Mouse (Mus musculus) hindbrain, embryonic 15.5 days (tissue): ENCODE data around the gene Mrpl54. TPM values are rescaled to one million over a fixed set of nuclear protein-coding genes. Genes with fewer than 3 reads are reported as not detected.
"Not testable (repeated sequence)": the region's sequence is repeated elsewhere in the genome, so short reads cannot be mapped to it uniquely, and the experiment has no call there.

Experiments
- ATAC-seq: fragments of 200-750 bp; cut with Nextera tagmentation; 2 replicates; pipeline ENCODE4 v1.8.0; 2017; ENCODE audit warnings: low read depth, moderate number of reproducible peaks, moderate TSS enrichment; ENCODE audit not compliant: low FRiP score
- H3K27ac ChIP-seq: fragments of 300-500 bp; sonication (generic); replicated peaks from 2 replicates; pipeline ENCODE4 v1.5.1; 2015; ENCODE audit warnings: mild to moderate bottlenecking, inconsistent platforms
- H3K27me3 ChIP-seq: fragments of 300-500 bp; sonication (generic); 2 replicates; pipeline ENCODE4 v1.6.1; 2015; ENCODE audit warnings: control low read depth, inconsistent platforms
- H3K36me3 ChIP-seq: fragments of 300-500 bp; sonication (generic); 2 replicates; pipeline ENCODE4 v1.6.1; 2015; ENCODE audit warnings: control low read depth, inconsistent platforms
- H3K4me1 ChIP-seq: fragments of 300-500 bp; sonication (generic); replicated peaks from 2 replicates; pipeline ENCODE4 v1.6.1; 2015; ENCODE audit warnings: control low read depth, inconsistent platforms
- H3K4me2 ChIP-seq: fragments of 300-500 bp; sonication (generic); 2 replicates; pipeline ENCODE4 v1.6.1; 2015; ENCODE audit warnings: moderate library complexity, mild to moderate bottlenecking, inconsistent platforms
- H3K4me3 ChIP-seq: fragments of 300-500 bp; sonication (generic); 2 replicates; pipeline ENCODE4 v1.5.1; 2015; ENCODE audit warnings: mild to moderate bottlenecking, inconsistent platforms
- H3K9ac ChIP-seq: fragments of 300-500 bp; sonication (generic); 2 replicates; pipeline ENCODE4 v1.6.1; 2015; ENCODE audit warnings: inconsistent platforms
- H3K9me3 ChIP-seq: fragments of 300-500 bp; sonication (generic); 2 replicates; pipeline ENCODE4 v1.6.1; 2016; ENCODE audit warnings: control low read depth, inconsistent platforms
- WGBS: fragments of 180-500 bp; shearing (Covaris S2); methylation state at CpG from one replicate; pipeline ENCODE4 v1.1.7; 2015; 5-methylcytosine and 5-hydroxymethylcytosine counted together
- polyA plus RNA-seq: library from polyadenylated mRNA; unstranded; fragments of >200 nt; fragmentation: Nextera tagmentation; extraction: Ambion mirVana; gene quantifications from 2 replicates; pipeline ENCODE4 v1.2.1, GENCODE M21; 2015

The Mrpl54 gene
- polyA plus RNA-seq, 1 experiment from 2014 or later, result 121 TPM

DNA sequence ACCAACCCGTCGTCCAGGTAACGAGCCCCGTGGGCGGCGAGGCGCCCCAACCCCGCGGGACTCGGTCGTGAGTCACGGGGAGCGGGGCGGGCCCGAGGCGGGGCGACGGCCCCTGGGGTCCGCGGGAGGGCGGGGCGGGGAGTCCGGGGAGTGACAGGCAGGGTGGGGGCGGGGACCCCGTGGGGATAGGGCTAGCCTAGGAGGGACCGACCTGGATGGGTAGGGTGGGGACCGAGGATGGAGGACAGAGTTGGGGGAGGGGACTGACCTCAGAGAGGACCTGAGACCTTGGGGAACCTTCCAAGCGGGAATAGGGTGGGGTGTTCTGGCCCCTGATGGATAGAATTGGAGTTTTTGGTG lies 33.5 kb downstream of the Mrpl54 start:
- peak overlapping the region; percentile 72 for H3K9ac ChIP-seq
- no peaks in the 10 kb centered on the region for H3K9me3 ChIP-seq
- no peaks in the 10 kb centered on the region for H3K27me3 ChIP-seq
- H3K36me3 ChIP-seq, result no peaks in the 10 kb centered on the region
- WGBS, result 2% methylated on average over 28 of the region's 28 CpGs
- peak overlapping the region; percentile 69 for H3K27ac ChIP-seq
- H3K4me3 ChIP-seq, result peak overlapping the region; percentile 73
- peak; percentile 54 for ATAC-seq
- H3K4me2 ChIP-seq, result peak overlapping the region; percentile 76
- peaks cover 41% of the 10 kb centered on the region for H3K4me1 ChIP-seq

DNA sequence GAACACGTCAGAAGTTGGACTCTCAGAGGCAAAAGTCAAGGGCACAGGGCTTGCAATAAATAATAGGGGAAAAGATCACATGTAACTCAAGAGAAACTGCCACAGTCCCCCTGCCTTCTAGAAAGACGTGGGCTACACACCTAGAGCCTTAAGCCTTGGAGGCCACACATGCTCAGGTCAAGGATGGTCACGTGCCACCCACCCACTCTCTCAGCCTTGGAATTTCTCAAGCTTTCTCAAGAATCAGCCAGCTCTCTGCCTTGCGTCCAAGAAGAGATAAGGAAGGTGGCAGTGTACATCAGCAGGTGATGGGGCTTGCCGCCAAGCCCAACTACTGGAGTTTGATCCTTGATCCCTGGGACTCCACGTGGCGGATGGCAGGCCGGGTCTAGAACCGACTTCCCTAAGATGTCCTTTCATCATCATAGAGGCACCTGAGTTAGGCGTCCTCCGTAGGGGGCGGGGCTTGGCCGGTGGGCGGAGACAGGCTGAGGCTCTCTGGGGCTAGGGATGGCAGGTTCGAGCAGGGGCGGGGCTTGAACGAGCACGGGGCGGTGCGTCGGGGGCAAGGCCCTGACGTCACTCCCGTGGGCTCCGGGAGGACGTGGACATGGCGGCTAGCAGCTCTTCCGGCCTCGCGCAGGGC lies 34.0 kb downstream of the Mrpl54 start, which contains the start of gene Zfr2:
Zfr2 (plus strand) TSS at position 576 of the 646 bp plus-strand sequence.
- Histone ChIP-seq H3K27me3 (no peaks in the 10 kb centered on the region), H3K27ac (peak within 1 kb of the TSS; percentile 92), H3K36me3 (no peaks in the 10 kb centered on the region), H3K4me3 (peak within 1 kb of the TSS; percentile 73), H3K9me3 (no peaks in the 10 kb centered on the region), H3K9ac (peak within 1 kb of the TSS; percentile 72), H3K4me1 (peaks cover 46% of the 10 kb centered on the region), H3K4me2 (peak within 1 kb of the TSS; percentile 76)
- WGBS, result 9% methylated on average over 29 of the region's 29 CpGs
- peak; percentile 79 for ATAC-seq

DNA sequence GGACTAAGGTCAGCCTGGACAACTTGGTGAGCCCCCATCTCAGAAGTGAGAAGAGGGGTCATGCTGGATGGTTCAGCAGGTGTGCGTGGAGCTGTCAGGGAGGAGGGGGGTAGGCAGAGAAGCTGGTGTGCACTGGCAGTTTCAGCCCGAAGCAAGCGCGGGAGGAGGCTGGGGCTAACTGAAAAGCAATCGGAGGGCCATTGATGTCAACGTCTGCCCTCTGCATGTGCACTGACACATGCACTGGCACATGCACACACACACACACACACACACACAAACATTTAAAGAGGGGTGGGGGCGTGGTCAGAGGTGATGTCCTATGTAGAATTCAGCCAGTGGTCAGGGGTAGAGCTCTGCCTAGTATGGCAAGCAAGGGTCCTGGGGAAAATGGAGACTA lies 35.3 kb downstream of the Mrpl54 start:
- Histone ChIP-seq H3K4me2 (peak overlapping the region; percentile 83), H3K27ac (peak overlapping the region; percentile 92), H3K9me3 (no peaks in the 10 kb centered on the region), H3K4me1 (peaks cover 51% of the 10 kb centered on the region), H3K4me3 (peak overlapping the region; percentile 71), H3K9ac (peak overlapping the region; percentile 26; the same call in 1 of the 2 replicates), H3K27me3 (no peaks in the 10 kb centered on the region), H3K36me3 (no peaks in the 10 kb centered on the region)
- ATAC-seq, result no peak
- WGBS, result 54% methylated on average over 7 of the region's 7 CpGs

DNA sequence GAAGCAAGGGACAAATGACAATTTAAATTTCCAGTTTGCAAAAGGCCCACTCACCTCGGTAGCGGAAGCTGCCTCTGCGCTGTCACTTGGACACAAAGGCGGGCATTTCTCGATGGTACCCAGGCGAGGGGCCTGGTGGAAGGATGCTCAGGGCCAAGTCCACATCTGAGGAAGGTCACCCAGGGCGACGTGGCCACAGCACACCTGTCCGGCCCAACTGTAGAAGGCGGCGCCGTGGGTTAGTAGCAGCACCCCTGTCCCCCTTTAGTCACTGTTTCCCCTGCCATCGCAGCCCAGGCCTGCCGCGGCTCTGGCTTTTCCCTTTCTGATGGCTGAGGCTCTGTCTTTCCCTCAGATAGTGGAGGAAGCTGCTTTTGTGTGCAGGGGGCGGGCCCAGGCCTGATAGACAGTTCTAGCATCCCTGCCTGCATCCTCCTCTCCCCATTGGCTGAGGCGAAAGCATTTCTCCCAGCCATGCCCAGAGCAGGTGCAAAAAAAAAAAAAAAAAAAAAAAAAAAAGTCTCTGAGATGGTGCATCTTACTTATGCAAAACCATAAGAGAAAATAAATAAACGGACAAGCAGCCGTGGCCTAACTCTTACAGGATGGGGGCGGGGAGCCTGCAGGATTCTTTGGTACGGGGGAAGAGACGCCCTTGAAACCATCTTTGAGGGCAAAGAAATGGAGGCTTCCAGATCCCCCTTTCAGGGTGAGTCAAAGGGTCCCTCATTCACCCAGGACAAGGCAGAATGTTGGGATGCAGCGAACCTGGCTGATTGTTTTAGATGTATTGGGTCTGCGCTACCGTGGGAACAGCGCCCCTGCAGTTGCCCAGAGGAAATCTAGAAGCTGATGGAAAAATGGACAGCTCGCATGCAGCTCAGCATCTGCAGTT lies 36.0 kb downstream of the Mrpl54 start, which contains the start of gene Atcay:
Atcay (minus strand) TSS at position 396 of the 895 bp plus-strand sequence.
- Histone ChIP-seq H3K27me3 (no peaks in the 10 kb centered on the region), H3K36me3 (no peaks in the 10 kb centered on the region), H3K4me1 (peaks cover 51% of the 10 kb centered on the region), H3K27ac (peak within 1 kb of the TSS; percentile 92), H3K4me3 (peak within 1 kb of the TSS; percentile 71), H3K4me2 (peak within 1 kb of the TSS; percentile 83), H3K9me3 (no peaks in the 10 kb centered on the region), H3K9ac (peak within 1 kb of the TSS; percentile 85)
- WGBS, result 4% methylated on average over 27 of the region's 27 CpGs
- ATAC-seq, result peak; percentile 90

DNA sequence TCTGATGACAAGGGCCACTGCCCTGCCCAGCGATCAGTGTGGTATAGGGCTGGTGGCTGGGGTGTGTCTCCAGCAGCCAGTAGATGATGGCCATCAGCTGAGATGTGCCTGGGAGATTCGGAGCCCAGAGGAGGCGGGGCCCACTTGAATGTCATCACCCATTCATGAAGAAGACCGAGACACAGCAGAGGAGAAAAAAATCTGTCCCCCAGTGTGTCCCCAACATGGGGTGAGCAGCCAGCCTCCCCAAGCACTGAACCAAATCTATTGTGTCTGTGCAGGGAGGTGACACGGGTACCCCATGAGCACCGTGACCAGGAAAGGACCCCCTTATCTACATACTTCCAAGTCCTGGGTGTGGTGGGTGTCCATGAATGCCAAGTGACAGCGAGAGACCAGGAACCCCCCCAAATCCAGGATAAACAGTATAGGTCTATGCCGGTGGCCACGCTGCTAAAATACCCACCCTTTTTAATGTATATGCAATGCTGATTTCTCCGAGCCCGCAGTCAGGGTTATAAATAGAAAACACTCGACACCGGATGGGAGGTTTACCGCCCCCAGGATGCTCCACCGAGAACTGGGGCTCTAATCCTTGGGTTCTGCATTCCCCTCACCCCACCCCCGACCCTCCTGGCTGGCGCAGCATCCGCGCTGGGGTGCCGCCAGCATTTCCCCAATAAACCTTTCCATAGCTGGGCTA lies 36.8 kb downstream of the Mrpl54 start:
- H3K27me3 ChIP-seq, result no peaks in the 10 kb centered on the region
- WGBS, result 5% methylated on average over 20 of the region's 20 CpGs
- peaks cover 51% of the 10 kb centered on the region for H3K4me1 ChIP-seq
- peak overlapping the region; percentile 83 for H3K4me2 ChIP-seq
- ATAC-seq, result 0 out of 2 replicates have a peak, but pooled peaks have one; percentile 23
- H3K36me3 ChIP-seq, result no peaks in the 10 kb centered on the region
- H3K9ac ChIP-seq, result peak overlapping the region; percentile 85
- H3K9me3 ChIP-seq, result no peaks in the 10 kb centered on the region
- peak overlapping the region; percentile 71 for H3K4me3 ChIP-seq
- H3K27ac ChIP-seq, result peak overlapping the region; percentile 92

DNA sequence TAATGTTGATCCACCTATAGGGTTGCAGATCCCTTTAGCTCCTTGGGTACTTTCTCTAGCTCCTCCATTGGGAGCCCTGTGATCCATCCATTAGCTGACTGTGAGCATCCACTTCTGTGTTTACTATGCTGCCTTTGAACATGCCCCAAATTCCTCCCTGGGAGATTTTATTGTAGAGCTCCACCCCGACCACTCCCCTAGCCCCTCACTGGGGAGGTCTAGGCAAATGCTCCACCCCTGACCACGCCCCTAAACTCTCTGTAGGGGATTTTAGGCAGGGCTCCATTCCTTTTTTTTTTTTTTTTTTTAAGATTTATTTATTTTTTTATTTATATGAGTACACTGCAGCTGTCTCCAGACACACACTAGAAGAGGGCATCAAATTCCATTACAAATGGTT lies 43.0 kb downstream of the Mrpl54 start:
- peaks cover 15% of the 10 kb centered on the region for H3K4me1 ChIP-seq
- 74% methylated on average over 2 of the region's 2 CpGs for WGBS
- peaks cover 38% of the 10 kb centered on the region for H3K36me3 ChIP-seq
- H3K27me3 ChIP-seq, H3K27ac ChIP-seq, H3K9me3 ChIP-seq, ATAC-seq, H3K4me2 ChIP-seq, H3K9ac ChIP-seq, H3K4me3 ChIP-seq: not testable (repeated sequence)

DNA sequence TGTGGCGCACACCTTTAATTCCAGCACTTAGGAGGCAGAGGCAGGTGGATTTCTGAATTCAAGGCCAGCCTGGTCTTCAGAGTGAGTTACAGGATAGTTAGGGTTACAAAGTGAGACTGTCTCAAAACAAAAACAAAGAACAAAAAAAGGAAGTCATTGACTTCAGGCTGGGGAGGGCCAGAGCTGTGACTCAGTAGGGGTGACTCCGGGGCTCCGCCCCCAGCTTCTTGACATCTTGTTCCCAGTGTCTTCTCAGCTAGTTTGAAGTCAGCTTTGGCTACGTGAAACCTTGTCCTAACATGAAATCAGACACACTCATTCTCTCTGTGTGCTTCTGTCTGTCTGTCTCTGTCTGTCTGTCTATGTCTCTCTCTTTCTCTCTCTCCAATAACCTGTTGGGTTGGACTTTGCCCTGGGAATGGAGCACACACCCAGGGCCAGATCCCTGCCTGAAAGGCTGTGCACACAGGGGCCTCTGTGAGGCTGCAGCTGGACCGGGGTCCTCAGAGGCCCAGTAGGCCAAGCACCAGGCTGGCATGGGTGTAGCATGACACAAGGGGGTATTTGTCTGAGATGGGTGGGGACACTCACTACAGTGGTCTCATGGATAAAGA lies 45.2 kb downstream of the Mrpl54 start:
- ATAC-seq, result no peak
- Histone ChIP-seq H3K4me1 (no peaks in the 10 kb centered on the region), H3K27me3 (no peaks in the 10 kb centered on the region), H3K27ac (no peak overlapping the region), H3K9me3 (no peaks in the 10 kb centered on the region), H3K4me2 (no peak overlapping the region), H3K9ac (no peak overlapping the region), H3K36me3 (peaks cover 53% of the 10 kb centered on the region), H3K4me3 (no peak overlapping the region)
- WGBS, result 92% methylated on average over 5 of the region's 5 CpGs

DNA sequence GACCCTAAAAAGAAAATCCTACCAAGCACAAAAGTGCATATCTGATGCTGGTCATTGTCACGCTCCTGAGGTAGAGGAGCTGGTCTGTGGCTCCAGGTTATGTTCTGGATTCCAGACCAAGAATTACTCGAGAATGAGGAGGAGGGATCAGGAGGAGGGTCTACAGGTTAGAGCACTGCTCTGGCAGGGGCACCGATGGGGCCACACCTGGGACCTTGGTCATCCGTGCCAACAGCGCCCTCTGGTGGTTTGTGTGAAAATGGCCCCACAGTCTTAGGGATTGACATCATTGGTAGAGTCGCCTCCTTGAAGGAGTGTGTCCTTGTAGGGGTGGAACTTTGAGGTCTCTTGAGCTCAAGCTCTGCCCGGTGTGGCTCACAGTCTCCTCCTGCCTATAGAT lies 48.8 kb downstream of the Mrpl54 start:
- peak; percentile 36; the same call in 1 of the 2 replicates for ATAC-seq
- 35% methylated on average over 7 of the region's 7 CpGs for WGBS
- Histone ChIP-seq H3K4me2 (no peak overlapping the region), H3K9ac (no peak overlapping the region), H3K27ac (no peak overlapping the region), H3K9me3 (no peaks in the 10 kb centered on the region), H3K27me3 (no peaks in the 10 kb centered on the region), H3K36me3 (peaks cover 79% of the 10 kb centered on the region), H3K4me1 (no peaks in the 10 kb centered on the region), H3K4me3 (no peak overlapping the region)

DNA sequence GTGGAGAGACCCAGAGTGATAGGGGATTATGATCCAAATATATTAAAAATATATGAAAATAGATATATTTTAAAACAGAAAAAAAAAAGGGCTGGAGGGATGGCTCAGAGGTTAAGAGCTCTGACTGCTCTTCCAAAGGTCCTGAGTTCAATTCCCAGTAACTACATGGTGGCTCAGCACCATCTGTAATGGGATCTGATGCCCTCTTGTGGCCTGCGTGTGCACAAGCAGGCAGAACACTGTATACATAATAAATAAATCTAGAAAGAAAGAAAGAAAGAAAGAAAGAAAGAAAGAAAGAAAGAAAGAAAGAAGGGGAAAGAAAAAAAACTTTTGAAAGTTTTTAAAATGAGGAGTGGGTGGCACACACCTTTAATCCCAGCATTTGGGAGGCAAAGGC lies 49.5 kb downstream of the Mrpl54 start:
- not testable (repeated sequence) for ATAC-seq, H3K4me2 ChIP-seq

DNA sequence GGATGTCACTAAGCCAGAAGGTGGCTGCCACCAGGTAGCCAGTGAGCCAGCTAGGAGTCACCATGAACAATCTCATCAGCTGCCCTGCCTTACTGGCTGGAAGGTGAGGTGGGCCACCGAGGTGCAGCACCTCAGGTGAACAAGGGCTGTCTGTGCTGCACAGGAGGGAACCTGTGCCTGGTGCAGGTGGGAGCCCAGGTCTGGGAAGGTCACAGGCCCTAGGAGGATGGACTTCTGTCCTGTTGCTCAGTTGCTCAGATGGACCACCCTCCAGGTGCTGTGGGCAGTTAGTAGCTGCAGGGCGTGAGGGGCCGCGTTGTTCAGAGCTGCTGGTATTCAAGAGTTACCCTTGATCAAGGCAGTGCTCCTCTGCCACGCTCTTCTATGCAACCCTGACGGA lies 49.9 kb downstream of the Mrpl54 start:
- Histone ChIP-seq H3K27me3 (no peaks in the 10 kb centered on the region), H3K4me2 (no peak overlapping the region), H3K36me3 (peaks cover 85% of the 10 kb centered on the region), H3K9me3 (no peaks in the 10 kb centered on the region), H3K4me1 (no peaks in the 10 kb centered on the region), H3K4me3 (no peak overlapping the region), H3K9ac (no peak overlapping the region), H3K27ac (no peak overlapping the region)
- ATAC-seq, result no peak
- WGBS, result 87% methylated on average over 6 of the region's 6 CpGs

More for the DNA sequence above, 49.5 kb downstream of the Mrpl54 start:
- WGBS, result 24% methylated on average over 1 of the region's 1 CpGs
- not testable (repeated sequence) for H3K9ac ChIP-seq, H3K4me3 ChIP-seq, H3K27ac ChIP-seq, H3K9me3 ChIP-seq, H3K27me3 ChIP-seq, H3K4me1 ChIP-seq
- peaks cover 85% of the 10 kb centered on the region for H3K36me3 ChIP-seq

DNA sequence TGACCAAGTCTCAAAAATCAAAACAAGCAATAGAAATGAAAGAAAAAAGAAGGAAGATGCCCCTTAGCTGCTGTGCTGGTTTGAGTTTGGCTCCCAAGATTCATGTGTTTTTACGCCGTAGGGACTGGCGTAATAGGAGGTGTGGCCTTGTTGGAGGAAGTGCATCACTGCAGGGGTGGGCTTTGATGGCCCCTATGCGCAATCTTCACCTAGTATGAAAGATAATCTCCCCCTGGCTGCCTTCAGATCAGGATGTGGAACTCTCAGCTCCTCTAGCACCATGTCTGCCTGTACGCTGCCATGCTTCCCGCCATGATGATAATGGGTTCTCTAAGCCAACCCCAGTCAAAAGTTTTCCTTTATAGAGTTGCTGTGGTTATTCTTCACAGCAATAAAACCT lies 50.5 kb downstream of the Mrpl54 start:
- 92% methylated on average over 6 of the region's 6 CpGs for WGBS
- ATAC-seq, result no peak
- H3K9me3 ChIP-seq, result no peaks in the 10 kb centered on the region
- H3K36me3 ChIP-seq, result peaks cover 86% of the 10 kb centered on the region
- H3K27ac ChIP-seq, result no peak overlapping the region
- no peak overlapping the region for H3K4me2 ChIP-seq
- H3K9ac ChIP-seq, result no peak overlapping the region
- H3K4me1 ChIP-seq, result no peaks in the 10 kb centered on the region
- no peak overlapping the region for H3K4me3 ChIP-seq
- no peaks in the 10 kb centered on the region for H3K27me3 ChIP-seq
